Mouse (Mus musculus): Measurements from ENCODE around the gene Tapt1.

The Tapt1 gene

GRCm38 (mm10) chr5:44199109-44199508, 27.3 kb downstream of the Tapt1 start:
- in situ Hi-C loops (cut with MboI): no loop called here

GRCm38 (mm10) chr5:44198471-44198870, 28.0 kb downstream of the Tapt1 start:
- in situ Hi-C loops (cut with MboI): no loop called here

- in situ Hi-C loops (cut with MboI): no loop called here
These were observed 28.6 kb downstream of the Tapt1 start for GRCm38 (mm10) chr5:44197806-44198205.

- in situ Hi-C loops (cut with MboI): no loop called here
These were observed 30.3 kb downstream of the Tapt1 start for GRCm38 (mm10) chr5:44196167-44196566.

GRCm38 (mm10) chr5:44187370-44187769, 39.1 kb downstream of the Tapt1 start:
- in situ Hi-C loops (cut with MboI): no loop called here

GRCm38 (mm10) chr5:44181669-44182068, 44.8 kb downstream of the Tapt1 start:
- in situ Hi-C loops (cut with MboI): no loop called here

- in situ Hi-C loops (cut with MboI): no loop called here
These were observed 46.0 kb downstream of the Tapt1 start for GRCm38 (mm10) chr5:44180450-44180849.

GRCm38 (mm10) chr5:44174046-44174445, 52.4 kb downstream of the Tapt1 start:
- in situ Hi-C loops (cut with MboI): no loop called here

- in situ Hi-C loops (cut with MboI): no loop called here
These were observed 59.6 kb downstream of the Tapt1 start for GRCm38 (mm10) chr5:44166866-44167265.

- in situ Hi-C loops (cut with MboI): no loop called here
These were observed 60.6 kb downstream of the Tapt1 start for GRCm38 (mm10) chr5:44165854-44166253.

- in situ Hi-C loops (cut with MboI): no loop called here
These were observed 62.1 kb downstream of the Tapt1 start for GRCm38 (mm10) chr5:44164233-44164776.

- in situ Hi-C loops (cut with MboI): no loop called here
These were observed 63.1 kb downstream of the Tapt1 start for GRCm38 (mm10) chr5:44163318-44163717.

GRCm38 (mm10) chr5:44162786-44163185, 63.6 kb downstream of the Tapt1 start:
- in situ Hi-C loops (cut with MboI): no loop called here

GRCm38 (mm10) chr5:44159679-44160438, 66.6 kb downstream of the Tapt1 start:
- in situ Hi-C loops (cut with MboI): no loop called here

- in situ Hi-C loops (cut with MboI): no loop called here
These were observed 67.2 kb downstream of the Tapt1 start for GRCm38 (mm10) chr5:44159231-44159630.

GRCm38 (mm10) chr5:44158458-44158857, 68.0 kb downstream of the Tapt1 start:
- in situ Hi-C loops (cut with MboI): no loop called here

GRCm38 (mm10) chr5:44157760-44158159, 68.7 kb downstream of the Tapt1 start:
- in situ Hi-C loops (cut with MboI): no loop called here

- in situ Hi-C loops (cut with MboI): no loop called here
These were observed 73.4 kb downstream of the Tapt1 start for GRCm38 (mm10) chr5:44153050-44153449.

GRCm38 (mm10) chr5:44151327-44152051, 74.9 kb downstream of the Tapt1 start:
- in situ Hi-C loops (cut with MboI): no loop called here

GRCm38 (mm10) chr5:44147732-44148131, 78.7 kb downstream of the Tapt1 start:
- in situ Hi-C loops (cut with MboI): no loop called here

- in situ Hi-C loops (cut with MboI): no loop called here
These were observed 79.7 kb downstream of the Tapt1 start for GRCm38 (mm10) chr5:44146437-44147332.
